Mouse (Mus musculus): Measurements from ENCODE around the gene Mboat1. TPM values are rescaled to one million over a fixed set of nuclear protein-coding genes. Genes with fewer than 3 reads are reported as not detected.

Gene Mboat1
- polyA plus RNA-seq, 1 experiment from 2014 or later, result 18.6 TPM

DNA sequence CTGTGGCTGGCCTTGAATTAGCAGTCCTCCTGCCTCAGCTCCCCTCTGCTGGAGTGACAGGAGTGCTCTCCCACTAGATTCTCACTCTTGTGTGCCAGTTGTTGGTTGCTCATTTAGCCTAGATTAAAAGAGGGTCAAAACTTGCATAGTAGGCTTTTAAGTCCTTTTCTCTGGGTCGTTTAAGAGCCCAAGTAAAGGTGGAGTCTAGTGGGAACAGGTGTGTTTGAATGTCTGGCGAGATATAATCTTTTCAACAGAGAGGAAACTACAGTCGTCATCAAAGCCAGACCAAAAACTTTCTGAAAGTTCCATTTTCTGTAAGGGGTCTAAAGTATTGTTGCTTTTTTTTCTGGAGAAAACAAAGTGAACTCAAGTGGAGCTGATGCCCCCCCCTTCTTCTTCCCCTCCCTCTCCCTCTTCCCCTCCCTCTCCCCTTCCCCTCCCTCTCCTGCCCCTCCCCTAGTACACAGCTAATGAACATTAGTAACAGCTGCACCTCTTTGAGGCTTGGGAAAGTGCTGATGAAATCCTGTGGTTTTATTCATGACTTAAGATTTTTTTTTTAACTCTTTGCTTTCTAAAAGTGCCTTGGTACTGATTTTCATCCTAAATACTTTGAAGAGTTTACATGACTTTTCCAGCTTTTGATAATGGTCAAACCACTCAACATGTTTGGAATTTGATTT is 55.9 kb downstream of the Mboat1 start:
- Histone ChIP-seq H3K27me3 (replicated peaks; ENCODE audit: insufficient read depth, low read length) (no peaks in the 10 kb centered on the region), H3K9me3 (ENCODE audit: low read length) (no peaks in the 10 kb centered on the region), H3K27ac (ENCODE audit: low read length) (no peak overlapping the region), H3K4me3 (ENCODE audit: low read depth, low read length) (no peak overlapping the region), H3K36me3 (ENCODE audit: insufficient read depth, low read length) (no peaks in the 10 kb centered on the region), H3K9ac (replicated peaks; ENCODE audit: low read depth) (no peak overlapping the region), H3K4me2 (replicated peaks; ENCODE audit: low read depth, low read length) (no peak overlapping the region), H3K4me1 (ENCODE audit: insufficient read depth, low read depth, low read length) (no peaks in the 10 kb centered on the region)
- TF ChIP-seq CTCF (IDR thresholded peaks at IDR 0.05) (no peak), EP300 (IDR thresholded peaks at IDR 0.05) (no peak)
- DNase-seq (ENCODE audit: low spot score) (peak; percentile 77), ATAC-seq (peak; percentile 52; the same call in 1 of the 2 replicates)
- 15% methylated on average over 3 of the region's 3 CpGs for WGBS

DNA sequence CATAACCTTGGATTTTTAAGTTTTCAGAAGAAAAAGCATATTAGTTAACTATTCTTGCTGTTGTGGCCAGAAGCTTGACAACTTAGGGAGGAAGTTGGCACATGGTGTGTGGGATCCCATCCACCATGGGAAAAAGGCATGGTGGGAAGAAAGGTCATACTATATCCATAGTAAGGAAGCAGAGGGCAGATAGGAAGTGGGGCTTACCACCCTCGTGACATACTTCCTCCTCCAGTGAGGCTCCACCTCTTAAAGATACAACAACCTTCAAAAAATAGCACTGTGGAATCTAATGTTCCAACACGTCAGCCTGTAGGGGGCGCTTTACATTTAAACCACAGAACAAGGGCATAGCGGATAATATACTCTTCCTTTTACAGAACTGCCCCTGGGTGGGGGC is 57.1 kb downstream of the Mboat1 start:
- WGBS, result 53% methylated on average over 4 of the region's 4 CpGs
- TF ChIP-seq CTCF (IDR thresholded peaks at IDR 0.05) (0 out of 2 replicates have a peak, but pooled peaks have one; percentile 15), EP300 (IDR thresholded peaks at IDR 0.05) (no peak)
- H3K27me3 ChIP-seq (replicated peaks; ENCODE audit: insufficient read depth, low read length), result no peaks in the 10 kb centered on the region
- H3K4me2 ChIP-seq (replicated peaks; ENCODE audit: low read depth, low read length), result no peak overlapping the region
- ATAC-seq, result no peak; the same call in 1 of the 2 replicates
- no peak overlapping the region for H3K4me3 ChIP-seq (ENCODE audit: low read depth, low read length)
- no peak overlapping the region for H3K27ac ChIP-seq (ENCODE audit: low read length)
- DNase-seq (ENCODE audit: low spot score), result peak; percentile 12
- no peaks in the 10 kb centered on the region for H3K36me3 ChIP-seq (ENCODE audit: insufficient read depth, low read length)
- no peak overlapping the region for H3K9ac ChIP-seq (replicated peaks; ENCODE audit: low read depth)
- H3K9me3 ChIP-seq (ENCODE audit: low read length), result no peaks in the 10 kb centered on the region
- H3K4me1 ChIP-seq (ENCODE audit: insufficient read depth, low read depth, low read length), result no peaks in the 10 kb centered on the region; the same call in 1 of the 2 replicates

DNA sequence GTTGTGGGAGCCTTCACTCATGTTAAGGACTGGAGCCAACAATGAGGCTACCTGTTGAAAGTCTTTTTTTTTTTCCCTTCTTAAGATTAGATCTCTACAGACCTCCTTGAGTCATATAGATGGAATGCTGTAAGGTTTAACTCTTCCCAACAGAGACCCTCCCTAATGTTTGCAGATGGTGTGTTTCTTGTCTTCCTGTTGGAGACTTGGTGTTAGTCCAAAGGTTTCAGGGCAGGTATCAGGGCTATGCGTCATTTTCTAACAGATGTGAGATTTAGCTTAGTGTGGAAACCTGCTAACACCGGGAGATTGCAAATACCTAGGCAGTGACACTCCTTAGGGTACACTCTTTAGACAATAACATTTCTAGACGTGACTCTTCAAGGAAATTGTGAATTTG is 58.5 kb downstream of the Mboat1 start:
- ATAC-seq, result no peak
- Histone ChIP-seq H3K9ac (replicated peaks; ENCODE audit: low read depth) (no peak overlapping the region), H3K27me3 (replicated peaks; ENCODE audit: insufficient read depth, low read length) (no peaks in the 10 kb centered on the region), H3K4me3 (ENCODE audit: low read depth, low read length) (no peak overlapping the region), H3K36me3 (ENCODE audit: insufficient read depth, low read length) (no peaks in the 10 kb centered on the region), H3K4me2 (replicated peaks; ENCODE audit: low read depth, low read length) (no peak overlapping the region), H3K4me1 (ENCODE audit: insufficient read depth, low read depth, low read length) (no peaks in the 10 kb centered on the region; the same call in 1 of the 2 replicates), H3K27ac (ENCODE audit: low read length) (no peak overlapping the region), H3K9me3 (ENCODE audit: low read length) (no peaks in the 10 kb centered on the region)
- 53% methylated on average over 3 of the region's 3 CpGs for WGBS
- DNase-seq (ENCODE audit: low spot score), result no peak
- no peak for TF ChIP-seq CTCF (IDR thresholded peaks at IDR 0.05)
- no peak for TF ChIP-seq EP300 (IDR thresholded peaks at IDR 0.05)

DNA sequence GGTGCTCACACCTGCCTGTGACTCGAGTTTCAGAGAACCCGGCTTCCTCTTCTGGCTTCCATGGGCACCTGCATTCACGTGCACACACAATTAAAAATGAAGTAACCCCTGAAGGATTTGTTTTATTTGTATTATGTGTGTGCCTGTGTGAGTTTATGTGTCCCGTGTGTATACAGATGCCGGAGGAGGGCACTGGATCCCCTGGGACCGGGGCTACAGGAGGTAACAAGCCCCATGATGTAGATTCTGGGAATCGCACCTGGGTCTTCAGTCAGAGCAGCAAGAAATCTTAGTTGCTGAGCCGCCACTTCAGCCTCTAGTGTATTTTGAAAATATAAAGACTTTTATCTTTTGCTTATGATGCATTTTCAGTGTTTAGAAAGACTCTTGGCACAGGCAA is 60.4 kb downstream of the Mboat1 start:
- Histone ChIP-seq H3K27ac (ENCODE audit: low read length) (no peak overlapping the region), H3K27me3 (replicated peaks; ENCODE audit: insufficient read depth, low read length) (no peaks in the 10 kb centered on the region), H3K36me3 (ENCODE audit: insufficient read depth, low read length) (no peaks in the 10 kb centered on the region), H3K9ac (replicated peaks; ENCODE audit: low read depth) (no peak overlapping the region), H3K4me3 (ENCODE audit: low read depth, low read length) (no peak overlapping the region), H3K9me3 (ENCODE audit: low read length) (no peaks in the 10 kb centered on the region), H3K4me2 (replicated peaks; ENCODE audit: low read depth, low read length) (no peak overlapping the region), H3K4me1 (ENCODE audit: insufficient read depth, low read depth, low read length) (no peaks in the 10 kb centered on the region; the same call in 1 of the 2 replicates)
- no peak for TF ChIP-seq CTCF (IDR thresholded peaks at IDR 0.05)
- no peak for TF ChIP-seq EP300 (IDR thresholded peaks at IDR 0.05)
- no peak for DNase-seq (ENCODE audit: low spot score)
- ATAC-seq, result no peak
- WGBS, result 86% methylated on average over 8 of the region's 8 CpGs

DNA sequence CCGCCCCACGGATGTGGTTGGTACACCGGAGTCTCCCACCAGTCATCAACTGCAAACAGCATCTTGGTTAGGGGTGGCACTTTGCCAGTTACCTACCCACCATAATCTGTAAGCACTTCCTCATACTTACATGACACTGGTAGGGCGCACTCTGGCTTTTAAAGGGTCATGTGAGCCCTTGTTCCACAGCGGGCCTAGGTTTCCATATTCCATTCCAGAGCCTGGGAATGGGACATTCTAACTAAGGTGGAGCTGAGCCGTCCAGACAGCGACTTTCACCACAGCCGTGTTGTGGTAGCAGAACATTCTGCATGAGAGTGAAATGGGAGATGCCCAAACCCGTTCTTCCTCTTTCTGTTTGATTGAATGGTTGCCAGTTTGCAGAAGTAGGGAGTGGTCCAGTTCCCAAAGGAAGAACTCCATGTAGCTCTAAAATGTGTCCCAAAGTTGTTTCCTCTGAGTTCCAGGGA is 61.8 kb downstream of the Mboat1 start:
- TF ChIP-seq EP300 (IDR thresholded peaks at IDR 0.05), result no peak
- no peak for TF ChIP-seq CTCF (IDR thresholded peaks at IDR 0.05)
- Histone ChIP-seq H3K4me2 (replicated peaks; ENCODE audit: low read depth, low read length) (no peak overlapping the region), H3K4me3 (ENCODE audit: low read depth, low read length) (no peak overlapping the region), H3K27me3 (replicated peaks; ENCODE audit: insufficient read depth, low read length) (no peaks in the 10 kb centered on the region), H3K27ac (ENCODE audit: low read length) (no peak overlapping the region), H3K4me1 (ENCODE audit: insufficient read depth, low read depth, low read length) (no peaks in the 10 kb centered on the region; the same call in 1 of the 2 replicates), H3K36me3 (ENCODE audit: insufficient read depth, low read length) (no peaks in the 10 kb centered on the region), H3K9me3 (ENCODE audit: low read length) (no peaks in the 10 kb centered on the region), H3K9ac (replicated peaks; ENCODE audit: low read depth) (no peak overlapping the region)
- ATAC-seq (peak; percentile 46), DNase-seq (ENCODE audit: low spot score) (peak; percentile 50)
- WGBS, result 58% methylated on average over 9 of the region's 9 CpGs

DNA sequence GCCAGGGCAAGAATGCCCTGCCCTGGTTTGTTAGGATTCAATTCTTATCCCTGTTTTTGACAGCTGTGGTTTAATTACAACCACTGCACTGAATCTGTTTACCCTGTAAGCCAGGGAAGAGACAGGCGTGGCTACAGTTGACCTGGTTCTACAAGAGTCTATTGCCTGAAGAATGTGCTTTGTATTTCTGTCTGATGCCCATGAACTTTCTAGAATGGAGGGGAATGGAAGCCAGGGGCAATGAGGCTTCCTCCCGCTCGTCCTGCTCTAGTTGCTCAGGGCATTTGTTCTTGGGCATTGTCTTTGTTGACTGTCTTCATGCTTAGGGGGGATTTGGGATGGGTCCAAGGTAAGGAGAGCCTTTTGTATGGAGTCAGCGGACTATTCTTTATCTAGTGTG is 63.5 kb downstream of the Mboat1 start:
- Histone ChIP-seq H3K27me3 (replicated peaks; ENCODE audit: insufficient read depth, low read length) (no peaks in the 10 kb centered on the region), H3K4me2 (replicated peaks; ENCODE audit: low read depth, low read length) (no peak overlapping the region), H3K9me3 (ENCODE audit: low read length) (no peaks in the 10 kb centered on the region), H3K4me1 (ENCODE audit: insufficient read depth, low read depth, low read length) (no peaks in the 10 kb centered on the region; the same call in 1 of the 2 replicates), H3K36me3 (ENCODE audit: insufficient read depth, low read length) (no peaks in the 10 kb centered on the region), H3K27ac (ENCODE audit: low read length) (no peak overlapping the region), H3K4me3 (ENCODE audit: low read depth, low read length) (no peak overlapping the region), H3K9ac (replicated peaks; ENCODE audit: low read depth) (no peak overlapping the region)
- ATAC-seq (no peak), DNase-seq (ENCODE audit: low spot score) (no peak)
- WGBS, result 78% methylated on average over 4 of the region's 4 CpGs
- TF ChIP-seq CTCF (IDR thresholded peaks at IDR 0.05), result no peak
- TF ChIP-seq EP300 (IDR thresholded peaks at IDR 0.05), result no peak

Measured in lung, postnatal 0 days (tissue).